Mouse (Mus musculus): ENCODE measurements around the gene Padi3.

The Padi3 gene

DNA sequence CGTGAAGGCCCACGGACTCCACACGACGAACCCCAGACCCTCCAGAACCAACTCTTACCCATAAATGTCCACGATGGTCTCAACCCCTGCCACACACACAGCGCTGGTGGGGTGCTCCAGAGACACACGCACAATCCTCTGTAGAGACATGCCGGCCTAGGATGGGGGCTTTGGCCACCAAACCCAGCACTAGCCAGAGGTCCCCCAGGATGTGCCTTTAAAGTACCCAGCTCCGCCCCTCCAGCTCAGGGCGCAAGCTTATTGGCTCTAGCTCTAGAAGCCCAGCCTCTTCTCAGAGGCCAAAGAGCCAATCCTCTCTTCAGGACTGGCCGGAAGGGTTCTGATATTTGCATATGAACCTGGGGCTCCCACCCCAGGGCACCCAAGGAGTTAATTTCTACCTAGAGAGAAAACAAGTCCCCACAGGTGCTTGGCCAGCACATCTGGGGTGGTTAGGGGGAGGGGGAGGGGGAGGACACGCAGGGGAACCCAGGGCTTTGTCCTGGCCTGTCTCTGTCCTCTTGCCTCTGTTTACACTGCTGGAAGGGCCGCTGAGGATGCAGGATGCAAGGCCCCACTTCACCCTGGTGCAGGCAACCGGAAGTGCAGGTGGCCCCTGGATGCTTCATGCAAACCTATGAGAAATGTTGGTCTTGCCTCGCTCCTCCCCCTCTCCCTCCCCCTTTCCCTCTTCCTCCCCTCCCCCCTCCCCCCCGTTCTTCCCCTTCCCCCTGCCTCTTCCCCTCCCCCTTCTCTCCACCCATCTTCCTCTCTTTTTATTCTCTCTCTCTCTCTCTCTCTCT lies at the start of gene Padi3:
Gene Padi3, minus strand, starts transcription at position 191 of the 803 bp plus-strand sequence.
- no peak for DNase-seq (ENCODE audit: low spot score)

DNA sequence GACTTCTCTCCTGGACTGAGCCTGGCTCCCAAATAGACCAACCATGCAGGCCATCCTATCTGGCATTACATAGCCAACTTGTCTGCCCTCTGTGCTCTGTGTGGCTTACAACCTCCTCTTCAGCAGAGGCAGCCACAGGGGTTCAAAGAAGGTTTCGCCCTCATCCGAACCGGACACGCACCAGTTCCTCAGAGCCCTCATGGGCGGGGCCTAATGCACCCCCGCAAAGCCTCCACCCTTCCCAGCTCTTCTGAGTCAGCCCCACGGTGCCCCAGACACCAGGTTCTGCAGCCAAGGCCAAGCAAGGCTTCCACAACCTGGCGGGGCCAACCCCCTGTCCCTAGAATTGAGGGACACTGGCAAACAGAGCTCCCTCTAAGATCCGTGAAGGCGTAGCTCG lies 48.8 kb upstream of the Padi3 start:
- DNase-seq (ENCODE audit: low spot score), result no peak

DNA sequence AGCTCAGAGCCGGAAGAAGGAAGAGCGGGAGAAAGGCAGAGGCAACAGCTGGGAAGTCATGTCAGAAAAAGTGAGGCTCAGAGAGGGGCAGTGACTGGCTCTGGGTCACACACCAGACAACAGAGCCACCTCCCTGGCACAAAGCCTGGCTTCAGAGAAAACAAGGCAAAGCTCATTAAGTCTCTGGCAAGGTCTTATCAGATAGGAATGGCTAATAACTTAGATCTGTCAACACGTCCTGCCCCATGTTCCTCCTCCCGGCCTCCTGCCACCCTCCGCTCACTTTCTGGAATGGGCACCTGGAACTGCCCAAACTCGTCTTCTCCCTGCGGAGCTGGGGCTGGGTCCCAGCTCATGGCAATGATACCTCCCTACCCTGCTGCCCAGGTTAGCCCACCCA lies 47.4 kb upstream of the Padi3 start:
- no peak for DNase-seq (ENCODE audit: low spot score)

DNA sequence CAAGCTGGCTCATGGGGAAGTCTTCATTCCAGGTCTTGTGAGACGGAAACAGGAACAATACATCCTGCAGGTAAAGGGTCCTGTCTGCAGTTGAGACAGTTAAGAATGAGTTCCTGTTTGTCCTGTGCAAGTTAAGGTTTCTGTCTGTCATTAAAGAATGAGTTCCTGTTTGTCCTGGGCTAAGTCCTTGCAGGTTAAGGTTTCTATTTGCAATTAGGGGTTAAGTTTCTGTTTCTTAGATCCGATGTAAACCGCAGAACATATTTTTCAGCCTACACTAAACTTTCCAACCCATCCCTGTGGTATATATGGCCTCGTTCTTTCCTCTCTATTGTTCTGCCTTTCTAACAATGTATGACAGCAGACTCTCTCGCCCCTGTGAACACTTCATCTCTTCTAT lies 46.6 kb upstream of the Padi3 start:
- no peak for DNase-seq (ENCODE audit: low spot score)

DNA sequence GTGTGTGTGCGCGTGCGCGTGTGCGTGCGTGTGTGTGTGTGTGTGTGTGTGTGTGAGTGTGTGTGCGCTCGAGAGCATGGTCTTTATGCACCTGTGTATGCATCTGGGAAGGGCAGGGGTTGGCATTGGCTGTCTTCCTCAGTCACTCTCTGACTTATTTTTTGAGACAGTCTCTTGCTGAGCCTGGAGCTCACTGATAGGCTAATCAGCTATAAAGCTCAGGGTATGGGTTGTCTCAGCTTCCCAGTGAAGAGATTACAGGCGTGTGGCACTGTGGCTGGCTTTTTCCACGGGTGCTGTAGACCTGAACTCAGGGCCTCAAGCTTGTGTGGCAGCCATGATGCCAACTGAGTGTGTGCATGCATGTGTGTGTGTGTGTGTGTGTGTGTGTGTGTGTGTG lies 44.7 kb upstream of the Padi3 start:
- no peak for DNase-seq (ENCODE audit: low spot score)

DNA sequence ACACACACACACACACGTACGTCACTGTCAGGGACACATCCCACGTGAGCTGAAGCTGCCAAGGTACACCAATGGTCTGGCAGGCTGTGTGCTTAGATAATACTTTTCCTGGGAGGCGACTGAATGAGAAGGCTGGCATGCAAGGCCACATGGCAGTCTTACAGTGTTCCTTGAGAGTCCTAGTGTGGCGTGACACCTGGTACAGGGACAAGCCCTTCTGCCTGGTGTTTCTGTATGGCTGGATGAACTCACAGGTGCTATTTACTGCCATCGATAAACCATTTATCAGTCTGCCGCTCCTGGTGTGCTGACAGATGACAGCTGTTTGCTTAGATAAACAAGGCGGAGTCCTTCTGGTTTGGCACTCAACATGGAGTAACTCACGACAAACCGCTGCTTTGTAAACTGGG lies 44.0 kb upstream of the Padi3 start:
- DNase-seq (ENCODE audit: low spot score), result no peak

DNA sequence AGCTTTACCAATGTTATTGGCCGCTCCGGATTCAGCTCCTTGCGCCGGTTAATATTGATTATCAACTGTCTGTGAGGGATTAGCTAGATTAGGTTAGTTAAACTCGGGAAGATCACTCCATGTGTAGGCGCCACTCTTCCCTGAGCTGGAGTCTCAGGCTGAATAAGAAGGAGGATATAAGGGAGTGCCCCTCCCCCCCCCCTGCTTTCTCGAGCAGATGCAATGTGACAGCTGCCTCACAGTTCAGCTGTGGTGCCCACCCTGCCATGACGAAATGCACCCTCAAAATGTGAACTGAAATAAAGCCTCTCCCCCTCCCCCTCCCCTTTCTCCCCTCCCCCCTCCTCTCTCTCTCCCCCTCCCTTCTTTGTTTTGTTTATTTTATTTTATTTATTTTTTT lies 43.2 kb upstream of the Padi3 start:
- DNase-seq (ENCODE audit: low spot score), result no peak

DNA sequence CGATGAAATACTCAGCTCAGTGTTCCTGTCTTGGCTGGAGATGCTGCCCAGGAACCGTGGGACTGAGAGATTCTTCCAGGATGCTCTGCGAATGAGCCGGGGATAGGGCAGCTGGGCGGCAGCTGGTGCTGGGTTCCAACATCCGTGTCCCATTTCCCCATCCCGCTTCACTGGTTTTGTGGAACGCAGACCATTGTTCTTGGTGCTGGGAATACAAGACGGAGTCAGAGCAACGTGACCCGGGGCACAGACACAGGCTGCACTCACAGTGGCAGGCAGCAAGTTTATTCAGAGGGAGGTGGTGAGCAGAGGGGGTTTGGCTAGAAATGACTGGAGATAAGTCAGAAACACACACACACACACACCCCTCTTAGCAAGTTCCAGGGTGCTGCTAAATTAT lies 38.9 kb upstream of the Padi3 start:
- DNase-seq (ENCODE audit: low spot score), result no peak

DNA sequence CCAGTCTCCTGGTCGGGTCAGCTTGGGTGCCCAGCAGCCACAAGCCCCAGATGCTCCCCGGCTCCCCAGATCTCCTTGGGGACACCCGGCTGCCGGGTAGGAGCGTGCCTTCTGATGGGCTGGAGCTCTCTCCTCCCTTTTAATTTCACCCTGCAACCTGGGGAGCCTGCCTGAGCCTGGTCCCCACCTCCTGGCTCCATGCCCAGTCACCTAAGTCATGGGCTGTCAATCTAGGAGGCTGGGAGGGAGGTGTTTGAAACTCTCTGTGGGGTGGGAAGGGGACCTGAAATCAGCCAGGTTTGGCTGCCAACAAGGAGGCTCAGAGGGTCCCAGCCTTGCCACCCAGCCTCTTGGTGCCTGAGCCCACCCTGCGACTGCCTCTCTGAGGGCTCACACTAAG lies 35.2 kb upstream of the Padi3 start, which contains the start of gene Padi1:
Gene Padi1, minus strand, starts transcription at position 113 of the 400 bp plus-strand sequence.
- no peak for DNase-seq (ENCODE audit: low spot score)

DNA sequence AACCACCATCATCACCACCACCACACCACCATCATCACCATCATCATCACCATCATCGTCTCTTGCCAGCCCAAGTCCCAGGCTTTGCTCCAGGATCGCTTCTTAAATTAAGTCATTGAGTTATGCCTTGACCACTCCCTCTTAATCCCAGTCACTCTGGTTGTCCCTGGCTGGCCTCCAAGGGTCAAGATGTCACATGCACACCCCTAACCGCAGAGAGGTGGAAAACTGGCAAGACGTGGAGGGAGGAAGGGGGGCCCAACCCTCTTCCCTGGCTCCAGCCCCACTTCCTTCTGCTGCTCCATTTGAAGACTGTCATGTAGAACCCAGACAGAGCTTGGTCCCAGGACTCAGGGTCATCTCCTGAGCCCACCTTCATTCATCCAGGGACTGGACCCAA lies 34.5 kb upstream of the Padi3 start:
- no peak for DNase-seq (ENCODE audit: low spot score)

DNA sequence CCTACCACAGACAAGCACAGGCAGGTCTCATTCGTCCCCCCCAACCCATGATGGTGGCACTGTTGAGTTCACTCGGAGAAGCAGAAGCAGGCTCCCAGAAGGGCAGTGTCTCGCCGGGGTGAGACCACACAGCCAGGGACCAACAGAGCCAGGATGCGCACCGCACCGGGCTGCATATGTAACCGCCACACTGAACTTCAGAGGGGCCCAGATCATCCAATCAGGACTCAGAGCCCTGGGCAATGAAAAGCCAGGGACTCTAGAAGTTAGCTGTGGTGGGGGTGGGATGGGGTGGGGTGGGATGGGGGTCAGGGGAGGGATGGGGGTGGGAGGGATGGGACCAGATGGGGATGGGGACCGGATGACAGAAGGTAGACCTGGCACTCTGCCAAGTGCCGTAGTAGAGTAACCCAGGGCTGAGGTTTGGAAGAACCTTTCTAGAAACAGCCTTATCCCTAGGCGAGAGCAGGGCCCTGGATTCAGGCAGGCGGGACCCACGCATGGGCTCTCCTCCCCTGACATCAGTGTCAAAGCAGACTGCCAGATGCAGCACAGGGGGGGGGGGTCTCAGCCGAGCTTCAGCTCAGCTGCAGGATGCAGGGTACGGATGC lies 33.3 kb upstream of the Padi3 start:
- DNase-seq (ENCODE audit: low spot score), result no peak

DNA sequence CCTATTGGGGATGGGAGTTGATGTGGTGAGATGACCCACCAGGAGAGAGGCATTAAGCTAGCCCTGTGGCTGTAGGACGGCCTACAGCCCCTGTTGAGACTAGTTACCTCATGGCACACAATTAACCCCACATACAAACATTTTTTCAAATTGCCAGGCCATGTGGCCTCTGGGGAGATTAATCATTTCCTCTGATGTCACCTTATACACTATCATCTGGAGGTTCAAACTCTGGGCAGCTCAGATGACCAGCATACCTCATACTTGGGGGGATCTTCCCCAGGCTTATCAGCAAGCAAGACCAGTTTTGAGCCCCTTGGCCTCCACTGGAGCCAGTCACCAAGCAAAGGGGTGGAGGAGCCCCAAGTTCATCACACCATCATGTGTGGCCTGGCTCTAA lies 32.5 kb upstream of the Padi3 start:
- no peak for DNase-seq (ENCODE audit: low spot score)

DNA sequence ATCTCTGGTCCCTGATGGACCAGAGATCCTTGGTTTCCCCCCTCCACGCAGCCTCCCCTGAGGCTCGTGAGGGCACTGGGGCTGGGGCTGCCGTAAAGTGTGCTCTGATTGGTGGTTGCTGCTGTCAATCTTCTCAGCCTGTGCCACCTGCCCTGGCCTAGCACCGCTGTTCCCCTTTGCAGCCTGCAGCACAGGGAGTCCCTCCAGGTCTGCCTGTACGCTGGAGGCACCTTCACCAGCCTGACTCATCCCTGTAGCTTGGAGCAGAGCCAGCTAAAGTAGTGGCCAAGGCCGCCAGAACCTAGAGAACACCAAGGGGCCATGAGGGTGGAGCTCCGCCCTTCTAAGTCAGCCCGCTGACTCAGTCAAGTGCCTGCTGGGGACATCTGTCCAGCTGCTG lies 27.4 kb upstream of the Padi3 start:
- no peak for DNase-seq (ENCODE audit: low spot score)

DNA sequence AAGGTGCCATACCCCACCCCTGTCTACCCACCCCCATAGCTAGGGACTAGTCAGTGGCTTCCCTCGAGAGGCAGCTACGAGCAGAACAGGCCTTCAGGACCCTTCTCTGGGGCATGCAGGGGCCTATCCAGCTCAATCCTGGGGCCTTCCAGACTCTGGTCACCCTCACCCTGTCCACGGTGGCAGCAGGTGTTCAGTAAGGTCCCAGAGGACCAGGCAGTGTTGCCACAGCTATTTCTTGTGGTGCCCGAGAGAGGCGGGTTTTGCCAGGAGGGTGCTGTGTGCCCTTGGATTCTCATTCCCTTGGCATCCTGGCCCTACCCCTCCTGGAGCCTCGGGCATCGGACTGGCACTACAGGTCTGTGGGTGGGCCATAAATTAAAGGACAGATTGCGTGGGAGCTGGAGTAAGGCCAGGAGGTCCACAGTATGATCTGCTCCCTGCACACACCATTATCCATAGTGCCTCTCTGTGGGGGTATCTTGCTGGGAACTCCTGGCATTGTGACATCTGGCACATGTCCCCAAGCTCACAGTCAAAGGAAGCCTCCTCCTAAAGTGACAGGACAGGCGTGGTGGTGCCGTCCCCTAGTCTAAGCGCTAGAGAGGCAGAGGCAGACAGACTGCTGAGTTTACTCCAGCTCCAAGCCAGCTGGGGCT lies 25.9 kb upstream of the Padi3 start:
- DNase-seq (ENCODE audit: low spot score), result no peak

DNA sequence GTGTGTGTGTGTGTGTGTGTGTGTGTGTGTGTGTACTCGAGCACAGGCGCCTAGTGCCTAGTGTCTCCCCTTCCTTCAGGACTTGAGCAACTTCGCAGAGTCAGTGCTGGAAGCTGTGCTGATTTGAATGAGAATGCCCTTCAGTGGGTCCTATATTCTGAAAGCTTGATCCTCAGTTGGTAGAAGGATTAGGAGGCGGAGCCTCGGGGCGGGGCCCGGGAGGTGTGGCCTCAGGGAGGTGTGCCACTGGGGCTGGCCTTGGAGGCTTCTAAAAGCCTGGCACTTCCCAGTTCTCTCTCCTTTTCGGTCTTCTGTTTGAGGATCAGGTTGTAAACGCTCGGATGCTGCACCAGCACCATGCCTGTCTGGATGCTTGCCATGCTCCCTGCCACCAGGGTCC lies 25.2 kb upstream of the Padi3 start:
- DNase-seq (ENCODE audit: low spot score), result no peak

DNA sequence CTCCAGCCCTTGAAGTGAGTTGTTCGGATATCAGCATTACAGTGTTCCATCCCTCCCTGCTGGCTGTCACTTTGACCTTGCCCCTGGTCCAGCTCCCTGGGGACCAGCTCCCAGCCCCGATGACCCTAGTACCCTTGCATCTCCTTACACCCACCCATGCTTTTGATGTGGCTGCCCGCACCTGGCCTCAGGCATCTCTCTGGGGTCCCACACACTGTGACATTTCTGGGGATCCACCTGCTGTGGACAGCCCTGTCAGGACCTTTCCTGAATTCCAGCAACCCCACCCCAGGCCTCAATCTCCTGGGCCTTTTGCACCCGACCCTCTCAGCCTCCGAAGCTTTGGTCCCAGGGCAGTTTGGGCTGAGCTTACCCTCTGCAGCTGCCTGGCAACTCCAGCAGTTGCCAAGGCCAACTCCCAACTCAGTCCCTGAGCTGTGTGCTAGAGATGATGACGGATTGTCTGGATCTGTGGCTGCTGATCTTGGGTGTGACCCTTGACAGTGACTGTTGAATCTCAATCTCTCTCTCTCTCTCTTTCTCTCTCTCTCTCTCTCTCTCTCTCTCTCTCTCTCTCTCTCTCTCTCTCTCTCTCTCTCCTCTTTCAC lies 24.0 kb upstream of the Padi3 start:
- no peak for DNase-seq (ENCODE audit: low spot score)

DNA sequence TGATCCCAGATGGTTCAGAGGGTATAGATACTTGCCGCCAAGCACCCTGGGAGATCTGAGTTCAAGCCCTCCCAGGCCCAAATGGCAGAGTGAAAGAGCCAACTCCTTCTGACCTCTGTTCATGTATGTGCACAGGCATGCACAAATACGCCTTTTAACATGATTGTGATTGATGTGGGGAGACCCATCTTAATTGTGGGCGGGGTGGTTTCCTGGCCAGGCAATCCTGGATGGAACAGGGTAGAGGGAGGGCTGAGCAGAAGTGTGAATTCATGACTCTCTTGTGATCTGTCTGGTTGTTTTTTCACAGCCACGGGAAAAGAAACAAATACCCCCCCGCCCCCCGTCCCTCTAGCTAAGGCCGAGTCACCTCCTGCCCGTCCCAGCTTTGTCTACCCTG lies 22.4 kb upstream of the Padi3 start:
- DNase-seq (ENCODE audit: low spot score), result no peak

DNA sequence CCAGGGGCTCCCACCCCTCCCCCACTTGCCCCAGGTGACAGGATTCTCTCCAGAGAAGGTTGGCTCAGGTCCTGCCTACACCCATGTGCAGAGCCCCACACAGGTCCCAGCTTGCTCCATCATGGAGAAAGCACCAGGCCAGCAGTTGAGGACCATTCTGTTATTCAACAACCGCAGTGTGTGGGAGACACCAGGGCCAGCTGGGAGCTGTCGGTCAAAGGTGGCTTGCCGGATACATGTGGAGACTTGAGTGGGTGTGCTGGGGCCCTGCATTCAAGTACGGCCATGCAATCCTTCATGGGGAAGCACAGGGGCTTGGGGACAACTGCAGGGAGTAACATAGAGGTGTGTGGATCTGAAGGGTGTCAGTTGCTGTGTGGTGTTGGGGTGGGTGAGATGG lies 21.4 kb upstream of the Padi3 start:
- no peak for DNase-seq (ENCODE audit: low spot score)

DNA sequence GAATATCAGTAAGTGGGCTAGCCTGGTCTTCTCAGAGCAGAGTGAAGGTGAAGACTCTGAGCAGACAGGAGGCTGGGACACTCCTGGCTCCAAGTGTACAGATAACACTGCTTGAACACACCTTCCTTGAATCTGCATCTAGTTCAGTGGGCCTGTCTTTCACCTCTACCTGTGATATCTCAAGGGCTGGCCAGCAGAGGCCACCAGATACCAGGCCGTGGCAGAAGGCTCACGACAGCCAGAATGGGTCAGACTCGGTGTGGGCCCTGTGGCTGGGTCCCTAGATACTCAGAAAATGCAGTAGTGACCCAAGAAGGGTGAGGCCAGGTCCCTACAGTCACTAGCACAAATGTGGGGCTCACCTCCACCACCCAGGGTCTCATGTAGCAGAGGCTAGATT lies 16.8 kb upstream of the Padi3 start:
- DNase-seq (ENCODE audit: low spot score), result no peak

DNA sequence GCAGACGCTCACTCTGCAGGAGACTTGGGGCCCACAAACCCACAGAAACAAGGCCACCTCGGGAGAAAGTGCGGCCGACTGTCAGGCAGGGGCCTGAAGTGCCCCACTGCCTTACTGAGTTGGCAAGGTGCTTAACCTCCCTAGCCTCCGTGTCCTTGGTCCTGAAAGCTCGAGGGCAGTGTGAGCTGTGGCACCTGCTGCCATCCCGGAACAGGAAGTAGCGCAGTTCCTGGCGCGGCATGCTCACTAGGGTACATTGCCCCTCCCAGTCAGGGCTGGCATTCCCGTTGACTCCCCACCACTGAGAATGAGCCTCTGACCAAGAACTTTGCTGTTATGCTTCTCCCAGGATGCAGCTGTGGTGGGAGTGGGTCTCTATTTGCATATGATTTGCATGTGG lies 15.5 kb upstream of the Padi3 start:
- DNase-seq (ENCODE audit: low spot score), result no peak

DNA sequence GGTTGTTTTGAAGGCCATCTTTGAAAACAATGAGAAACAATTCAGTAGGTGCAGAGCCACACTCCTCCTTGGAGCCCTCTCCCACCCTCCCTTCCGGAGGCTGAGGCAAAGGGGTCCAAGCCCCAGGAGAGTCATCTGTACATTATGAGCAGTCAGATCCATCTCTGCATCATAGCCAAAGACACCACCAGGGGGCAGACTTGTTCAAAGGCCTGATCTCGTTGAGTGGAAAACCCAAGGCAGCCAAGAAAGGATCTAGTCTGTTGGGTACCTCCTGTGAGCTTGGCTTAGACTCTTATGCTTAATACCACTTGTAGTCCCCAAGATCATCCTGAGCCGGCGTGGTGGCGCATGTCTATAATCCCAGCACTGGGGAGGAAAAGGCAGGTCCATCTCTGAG lies 11.5 kb upstream of the Padi3 start:
- peak; percentile 70 for DNase-seq (ENCODE audit: low spot score)

DNA sequence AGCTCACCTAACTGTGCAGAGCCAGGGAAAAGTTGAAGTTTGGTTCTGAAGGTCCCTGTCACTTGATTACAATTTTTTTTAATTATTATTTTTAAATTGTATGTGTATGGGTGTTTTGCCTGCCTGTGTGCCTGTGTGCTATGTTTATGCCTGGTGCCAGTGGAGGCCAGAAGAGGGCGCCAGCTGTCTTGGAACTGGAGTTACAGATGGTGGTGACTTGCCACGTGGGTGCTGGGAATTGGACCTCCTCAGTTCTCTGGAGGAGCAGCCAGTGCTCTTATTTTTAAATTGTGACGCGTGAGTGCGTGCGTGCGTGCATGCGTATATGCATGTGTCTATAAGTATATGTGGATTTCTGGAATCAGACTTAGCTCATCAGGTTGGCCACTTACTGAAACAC lies 7.0 kb upstream of the Padi3 start:
- no peak for DNase-seq (ENCODE audit: low spot score)

Measured in layer of hippocampus, adult 11-12 months (tissue).